Mouse (Mus musculus): ENCODE measurements around the gene Dennd6b.

Gene Dennd6b

DNA sequence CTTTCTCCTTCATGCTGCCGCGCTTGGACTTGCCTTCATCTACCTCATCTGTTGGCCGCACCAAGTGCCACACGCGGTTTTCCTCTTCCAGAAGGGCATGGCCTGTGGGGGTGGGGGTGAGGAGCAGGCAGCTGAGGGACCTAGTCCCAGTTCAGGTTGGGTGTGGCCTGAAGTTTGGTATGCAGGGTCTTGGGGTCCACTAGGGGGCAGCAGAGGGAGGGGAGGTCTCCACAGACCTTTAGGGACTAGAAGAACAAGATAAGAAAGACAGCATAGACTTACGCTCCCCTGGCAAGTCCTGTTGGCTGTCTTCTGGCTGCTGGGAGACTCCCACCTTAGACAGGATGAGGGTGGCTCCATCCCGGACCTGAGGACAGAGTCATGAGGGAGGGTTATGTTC is 38.3 kb downstream of the Dennd6b start:
- peak; percentile 62 for DNase-seq

DNA sequence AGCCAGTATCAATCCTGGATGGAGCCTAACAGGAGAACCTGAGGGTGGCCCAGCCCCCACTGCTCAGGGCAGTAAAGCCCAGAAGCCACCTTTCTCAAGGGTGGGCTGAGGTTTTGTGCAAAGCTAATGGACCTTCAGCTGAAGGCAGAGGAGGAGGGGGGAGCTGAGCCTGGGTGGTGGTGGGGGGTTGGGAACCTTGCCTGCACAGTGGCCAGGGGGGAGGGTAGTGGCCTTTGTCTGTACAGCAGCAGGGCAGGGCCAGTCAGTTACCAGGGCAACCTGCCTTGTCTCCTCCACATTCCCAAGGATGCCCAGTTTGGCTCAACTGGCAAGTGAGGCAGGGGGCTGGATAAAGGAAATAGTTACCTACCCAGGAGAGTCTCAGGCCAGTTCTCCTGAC is 44.0 kb downstream of the Dennd6b start:
- no peak for DNase-seq

DNA sequence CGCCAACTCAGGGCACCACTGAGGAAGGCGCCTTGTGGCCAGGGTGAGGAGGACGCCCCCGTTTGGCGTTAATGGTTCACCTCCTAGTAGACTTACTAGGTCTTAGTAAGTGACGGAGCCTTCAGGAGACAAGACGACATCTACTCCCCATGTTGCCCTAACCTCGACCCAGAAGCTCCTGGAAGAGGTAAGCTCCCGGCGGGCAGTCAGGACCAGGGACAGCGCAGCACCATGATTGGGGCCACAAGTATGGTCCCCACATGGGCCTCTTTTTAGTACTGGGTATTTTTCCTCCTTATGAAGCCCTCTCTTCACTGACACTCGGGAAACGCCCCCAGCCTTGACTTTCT is 46.3 kb downstream of the Dennd6b start:
- DNase-seq = no peak

DNA sequence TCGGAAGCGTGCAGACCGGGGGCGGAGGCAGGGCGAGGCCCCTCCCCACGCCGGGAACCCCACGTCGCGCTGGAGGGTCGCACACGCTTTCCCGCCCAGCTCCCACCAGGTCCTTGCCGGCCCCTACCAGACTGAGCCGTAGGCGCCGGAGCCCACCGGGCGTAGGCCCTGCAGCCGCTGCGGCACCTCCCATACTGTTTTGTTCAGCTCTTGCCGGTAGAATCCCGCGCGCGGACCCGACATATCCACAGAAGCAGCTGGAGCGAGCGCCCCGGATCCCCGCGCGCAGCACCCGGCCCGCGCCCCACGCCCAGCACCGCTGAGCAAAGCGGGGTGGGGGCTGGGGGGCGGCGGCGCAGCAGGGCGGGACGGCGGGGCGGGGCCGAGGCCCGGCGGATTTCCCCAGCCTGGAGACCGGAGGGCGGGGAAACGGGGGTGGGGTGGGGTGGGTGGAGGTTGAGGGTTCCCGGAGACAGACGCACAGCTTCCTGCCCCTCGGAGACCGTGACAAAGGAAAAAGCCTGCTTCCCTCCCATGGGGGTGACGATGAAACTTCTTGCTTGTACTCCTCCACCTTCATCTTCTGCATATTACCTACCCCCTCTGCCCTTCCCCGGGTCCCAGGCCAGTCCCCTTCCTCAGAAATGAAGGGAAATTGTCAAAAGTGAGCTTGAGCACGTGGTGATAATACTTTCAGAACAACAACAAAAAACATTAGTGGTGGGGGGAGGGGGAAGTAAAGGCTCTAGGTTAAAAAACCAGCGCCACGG is 46.8 kb downstream of the Dennd6b start, which contains the start of gene Mapk11:
Gene Mapk11, minus strand, starts transcription at position 358 of the 770 bp plus-strand sequence.
- DNase-seq = no peak

DNA sequence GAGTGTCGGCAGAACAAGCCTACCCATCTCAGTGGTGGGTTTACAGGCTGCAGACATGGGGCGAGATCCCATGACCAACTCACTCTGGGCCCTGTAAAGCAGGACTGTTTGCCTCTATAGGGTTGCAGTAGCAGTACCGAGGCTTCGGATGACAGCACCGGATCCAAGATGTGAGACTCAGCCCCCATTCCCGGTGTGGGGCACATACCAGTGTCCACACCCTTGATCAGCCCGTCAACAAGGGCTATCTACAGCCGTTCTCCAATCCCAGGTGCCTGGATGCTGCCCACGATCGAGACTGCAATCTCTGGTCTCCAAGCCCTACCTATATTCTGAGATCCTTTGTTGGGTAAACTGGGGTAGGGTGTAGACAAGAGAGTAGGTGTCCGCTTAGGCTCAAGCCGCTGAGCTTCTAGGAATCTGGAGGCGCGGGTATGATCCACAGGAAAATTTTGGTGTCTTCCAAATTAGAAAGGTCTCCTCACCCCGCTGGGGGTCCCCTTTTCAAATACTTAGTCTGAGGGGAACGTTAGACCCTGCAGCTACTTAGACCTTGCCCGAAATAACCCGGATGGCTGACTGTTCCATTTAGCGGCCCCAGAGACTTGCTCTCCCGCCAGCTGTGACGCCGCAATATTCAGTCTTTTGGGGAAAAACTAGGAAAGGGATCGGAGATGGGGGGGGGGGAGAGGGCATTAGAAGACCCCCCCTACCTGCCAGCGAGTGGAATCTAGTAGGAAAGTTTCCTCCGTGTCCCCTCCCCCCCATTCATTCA is 47.6 kb downstream of the Dennd6b start:
- DNase-seq = no peak

DNA sequence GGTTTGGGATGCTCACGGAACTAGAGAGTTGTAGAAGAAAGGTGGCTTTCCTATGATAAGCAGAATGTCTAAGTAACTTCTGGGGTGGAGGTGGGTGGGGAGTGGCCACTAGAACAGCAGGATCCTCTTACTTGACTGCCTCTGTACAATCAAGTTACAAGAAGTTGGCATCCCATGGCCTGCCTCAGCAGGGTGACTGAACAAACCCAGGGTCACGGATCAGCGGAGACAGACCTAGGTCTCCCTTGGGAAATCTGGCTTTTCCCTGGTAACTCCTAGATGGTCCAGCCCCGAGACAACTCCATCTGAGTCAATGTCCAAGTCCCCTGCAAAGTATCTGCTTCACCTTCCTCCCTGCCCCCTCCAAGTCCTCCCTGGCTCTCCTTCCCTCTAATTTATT is 48.4 kb downstream of the Dennd6b start:
- no peak for DNase-seq

DNA sequence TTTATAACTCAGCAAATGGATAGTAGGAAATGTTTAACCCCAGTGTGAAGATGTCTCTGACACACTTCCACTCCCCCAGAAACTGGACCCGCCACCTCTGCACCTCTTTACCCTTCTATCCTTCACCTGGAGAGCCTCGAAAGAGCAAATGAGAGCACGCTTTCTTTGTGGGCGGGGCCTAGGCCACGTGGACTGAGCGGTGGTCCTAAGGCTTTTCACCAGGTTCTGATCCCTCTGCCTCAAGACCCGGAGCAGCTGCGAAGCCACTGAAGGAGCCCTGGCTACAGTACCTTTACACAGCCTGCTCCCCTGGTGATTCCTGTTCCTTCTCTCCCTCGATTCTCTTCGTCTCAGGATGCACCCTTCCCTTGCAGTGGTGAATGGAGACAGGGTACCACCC is 48.8 kb downstream of the Dennd6b start:
- DNase-seq = no peak

DNA sequence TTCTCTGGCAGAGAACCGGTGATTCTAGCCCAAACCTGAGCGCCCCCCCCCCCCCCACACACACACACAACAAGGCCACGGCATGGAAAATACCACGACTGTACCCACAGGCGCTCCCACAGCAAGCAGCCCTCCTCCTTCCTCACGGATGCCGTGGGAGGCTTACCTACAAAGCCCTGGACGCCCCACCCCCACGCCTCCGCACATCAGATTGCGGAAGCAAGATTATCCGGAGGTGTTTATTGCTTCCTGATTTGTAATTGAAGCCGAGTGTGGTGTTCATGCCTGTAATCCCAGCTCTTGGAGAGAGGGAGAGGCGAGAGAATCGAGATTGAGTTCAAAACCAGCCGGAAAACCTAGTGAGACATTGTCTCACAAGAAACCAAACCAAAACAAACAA is 49.3 kb downstream of the Dennd6b start:
- no peak for DNase-seq

DNA sequence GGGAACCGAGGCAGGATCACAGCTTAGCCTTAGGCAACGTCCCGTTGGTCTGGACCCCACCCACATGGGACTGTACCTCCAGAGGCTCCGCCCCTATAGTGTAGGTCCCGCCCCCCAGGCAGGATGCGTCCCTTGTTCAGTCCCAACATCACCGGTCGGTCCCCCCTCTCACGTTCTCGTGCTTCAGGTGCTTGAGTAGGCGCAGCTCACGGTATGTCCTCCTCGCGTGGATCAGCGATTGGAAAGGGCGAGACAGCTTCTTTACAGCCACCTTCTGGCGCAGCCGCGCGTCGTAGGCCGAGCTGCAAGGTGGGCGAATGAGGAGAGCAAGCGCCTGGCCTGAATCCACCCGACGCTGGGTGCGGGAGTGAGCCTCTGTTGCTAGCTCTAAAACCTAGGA is 49.8 kb downstream of the Dennd6b start:
- DNase-seq = no peak

DNA sequence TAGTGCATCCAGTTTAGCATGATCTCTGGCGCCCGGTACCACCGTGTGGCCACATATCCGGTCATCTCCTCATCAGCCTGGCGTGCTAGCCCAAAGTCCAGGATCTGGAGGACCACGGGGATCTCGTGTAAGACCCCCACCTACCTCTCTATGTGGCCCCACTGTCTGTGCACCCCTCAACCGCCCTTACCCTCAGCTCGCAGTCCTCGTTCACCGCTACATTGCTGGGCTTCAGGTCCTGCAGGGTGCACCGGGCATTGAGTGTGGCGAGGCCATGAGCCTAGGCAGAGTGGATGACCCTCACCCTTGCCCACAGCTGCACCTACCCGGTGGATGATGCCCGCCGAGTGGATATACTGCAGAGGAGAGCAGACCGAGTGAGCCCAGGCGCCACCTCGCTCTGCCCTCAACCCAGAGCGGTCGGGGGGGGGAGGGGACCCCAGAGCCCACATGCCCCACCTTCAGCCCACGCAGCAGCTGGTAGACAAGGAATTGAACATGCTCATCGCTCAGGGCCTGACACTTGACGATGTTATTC is 50.4 kb downstream of the Dennd6b start:
- DNase-seq = no peak

DNA sequence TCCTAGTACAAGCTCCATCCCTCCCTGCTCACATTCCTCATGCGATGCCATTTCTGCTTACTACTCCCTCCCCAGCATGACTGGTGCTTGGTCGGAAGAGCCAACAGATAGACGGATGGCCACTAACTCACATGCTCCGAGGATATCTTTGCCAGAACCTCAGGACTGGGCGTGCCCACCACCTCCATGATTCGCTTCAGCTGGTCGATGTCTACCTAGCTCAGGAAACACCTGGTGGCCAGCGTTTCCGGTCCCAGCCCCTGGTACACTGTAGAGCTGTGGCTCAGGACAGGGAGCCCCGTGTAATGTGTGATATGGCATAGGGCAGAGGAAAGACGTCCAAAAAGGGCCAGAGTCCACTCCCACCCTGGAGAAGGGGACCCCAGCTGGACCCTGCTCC is 51.3 kb downstream of the Dennd6b start:
- no peak for DNase-seq

DNA sequence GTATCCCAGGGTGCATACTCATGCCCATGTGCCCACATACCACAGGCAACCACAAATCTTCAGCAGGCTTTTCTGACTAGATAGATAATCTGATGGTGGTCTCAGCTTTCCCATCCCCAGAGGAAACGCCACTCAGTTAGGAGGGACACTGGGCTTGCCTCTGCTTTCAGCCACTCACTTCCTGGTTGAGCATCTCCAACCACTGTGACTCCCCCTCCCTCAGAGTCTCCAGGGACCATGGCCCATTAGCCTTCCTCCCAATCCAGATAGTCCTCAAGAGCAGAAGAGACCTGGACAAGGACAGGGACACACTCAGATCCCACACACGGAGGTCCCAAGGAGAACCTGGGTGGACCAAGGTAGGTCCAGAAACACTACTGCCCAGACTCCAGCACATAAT is 53.2 kb downstream of the Dennd6b start:
- DNase-seq = no peak

DNA sequence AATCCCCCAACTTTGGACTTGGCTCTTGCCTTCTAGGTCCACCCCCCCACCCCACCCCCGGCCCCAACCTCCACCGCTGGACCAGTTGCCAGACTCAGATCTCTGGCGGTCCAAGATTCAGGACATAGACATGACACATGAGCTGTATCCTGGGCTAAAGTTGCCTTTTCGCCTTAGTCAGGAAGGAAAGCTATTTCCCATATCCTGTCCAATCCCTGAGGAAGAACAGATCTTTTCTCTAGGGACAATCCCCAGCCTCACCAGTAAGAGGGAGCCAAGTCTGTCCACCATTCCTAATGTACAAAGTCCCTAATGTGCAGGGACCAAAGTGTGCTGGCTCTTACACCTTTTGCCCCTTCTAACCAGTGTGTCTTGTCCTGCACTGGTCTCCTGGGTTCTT is 54.4 kb downstream of the Dennd6b start:
- DNase-seq = no peak

DNA sequence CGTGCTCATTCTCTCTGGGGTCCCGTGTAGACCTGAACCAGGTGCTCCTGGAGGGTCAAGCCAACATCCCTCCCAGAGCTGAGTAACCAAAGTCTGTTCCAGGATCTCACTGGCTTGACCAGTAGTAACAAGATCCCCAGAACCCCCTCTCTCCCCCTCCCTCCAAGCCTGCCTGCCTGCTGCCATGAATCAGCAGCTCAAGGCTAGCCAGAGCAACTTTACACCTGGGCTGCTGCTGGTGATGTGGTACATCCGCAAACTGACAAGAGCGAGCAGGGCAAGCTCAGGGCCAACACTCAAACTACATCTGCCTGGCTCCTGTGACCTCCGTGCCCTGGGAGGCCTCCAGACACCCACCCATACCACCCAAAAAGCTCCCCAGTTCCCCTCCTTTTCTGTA is 54.9 kb downstream of the Dennd6b start:
- DNase-seq = no peak

DNA sequence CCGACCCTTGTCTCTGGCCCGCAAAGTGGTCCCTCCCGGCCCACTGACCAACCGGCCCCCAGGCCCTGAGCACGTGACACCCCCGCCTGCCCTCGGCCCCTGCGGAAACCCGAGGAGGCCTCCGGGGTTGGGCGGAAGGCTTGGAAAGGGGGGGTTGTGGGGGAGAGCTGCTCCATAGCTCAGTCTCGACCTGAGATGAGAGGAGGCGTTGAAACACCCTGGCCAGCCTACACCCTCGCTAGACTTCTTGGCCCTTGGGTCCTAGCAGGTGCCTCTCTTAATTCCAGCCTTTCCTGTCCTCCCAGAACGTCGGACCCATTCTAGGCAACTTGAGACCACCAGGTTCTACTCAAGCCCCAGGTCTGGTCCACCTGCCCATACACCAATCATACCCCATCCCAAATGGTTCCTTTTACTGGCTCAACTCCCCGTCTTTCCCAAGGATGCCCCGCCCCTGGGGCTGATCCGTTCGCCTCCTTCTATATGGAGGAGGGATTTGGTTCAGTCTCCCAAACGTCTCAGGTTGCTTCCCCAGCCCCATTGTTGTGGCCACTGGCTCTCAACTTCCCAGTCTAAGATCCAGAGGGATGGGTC is 55.5 kb downstream of the Dennd6b start, which contains the start of gene Mapk12:
Gene Mapk12, minus strand, starts transcription at position 45 of the 594 bp plus-strand sequence.
- DNase-seq = peak; percentile 59

DNA sequence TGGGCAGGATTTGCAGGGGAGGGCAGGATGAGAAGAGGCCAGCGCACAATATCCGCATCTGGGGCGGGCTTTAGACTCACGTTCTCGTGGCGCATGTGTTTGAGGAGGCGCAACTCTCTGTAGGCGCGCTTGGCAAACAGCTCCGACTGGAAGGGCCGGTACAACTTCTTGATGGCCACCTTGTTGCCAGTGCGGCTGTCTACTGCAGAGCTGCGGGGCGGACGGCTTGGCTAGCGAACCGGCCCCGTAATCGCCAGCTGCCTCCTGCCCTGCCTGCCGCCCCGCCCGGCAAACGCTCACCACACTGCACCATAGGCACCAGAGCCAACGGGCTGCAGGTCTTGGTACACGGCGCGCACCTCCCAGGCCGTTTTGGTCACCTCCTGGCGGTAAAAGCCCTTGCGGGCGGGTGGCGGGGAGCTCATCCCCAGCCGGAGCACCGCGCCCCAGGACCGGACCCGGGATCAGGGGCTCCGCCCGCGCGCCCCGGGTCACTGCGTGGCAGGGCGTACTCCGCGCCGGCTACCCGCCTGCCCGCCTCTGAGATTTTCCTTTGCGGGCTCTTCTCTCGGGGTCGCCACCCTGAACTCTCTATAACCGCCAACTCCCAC is 56.1 kb downstream of the Dennd6b start:
- peak; percentile 56 for DNase-seq

DNA sequence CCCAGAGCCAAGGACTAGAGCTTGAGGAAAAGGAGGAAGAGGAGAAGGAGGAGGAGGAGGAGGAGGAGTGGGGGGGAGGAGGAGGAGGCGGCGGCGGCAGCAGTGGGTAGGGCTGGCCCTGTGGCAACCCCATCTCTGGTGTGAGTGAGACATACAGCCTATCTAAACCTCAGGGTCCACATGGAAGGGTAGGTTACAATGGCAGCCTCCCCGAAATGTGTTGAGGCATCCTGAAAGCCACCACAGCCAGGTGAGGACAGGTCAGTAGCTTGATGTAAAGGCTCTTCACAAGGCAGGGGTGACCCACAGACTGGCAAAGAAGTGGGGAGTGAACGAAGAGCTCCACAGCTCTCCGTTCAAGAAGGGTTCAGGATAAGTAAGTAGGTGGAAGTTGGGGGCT is 57.8 kb downstream of the Dennd6b start:
- DNase-seq = no peak

DNA sequence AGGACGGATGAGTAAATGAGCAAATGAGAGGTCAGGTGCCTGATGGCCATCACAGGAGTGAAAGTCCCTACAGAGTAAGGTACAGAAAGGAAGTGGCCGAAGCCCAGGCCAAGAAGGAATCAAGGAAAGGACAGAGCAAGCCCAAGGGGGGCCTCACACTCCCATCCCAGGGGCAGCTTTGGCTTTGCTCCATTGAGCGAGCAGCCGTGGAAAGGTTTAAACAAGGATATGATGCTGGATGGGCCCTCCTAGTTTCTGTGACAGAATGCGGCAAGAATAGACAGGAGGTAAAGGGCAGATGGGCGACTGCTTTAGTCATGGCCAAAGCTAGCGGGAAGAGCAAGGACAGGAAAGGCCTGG is 58.3 kb downstream of the Dennd6b start:
- no peak for DNase-seq

DNA sequence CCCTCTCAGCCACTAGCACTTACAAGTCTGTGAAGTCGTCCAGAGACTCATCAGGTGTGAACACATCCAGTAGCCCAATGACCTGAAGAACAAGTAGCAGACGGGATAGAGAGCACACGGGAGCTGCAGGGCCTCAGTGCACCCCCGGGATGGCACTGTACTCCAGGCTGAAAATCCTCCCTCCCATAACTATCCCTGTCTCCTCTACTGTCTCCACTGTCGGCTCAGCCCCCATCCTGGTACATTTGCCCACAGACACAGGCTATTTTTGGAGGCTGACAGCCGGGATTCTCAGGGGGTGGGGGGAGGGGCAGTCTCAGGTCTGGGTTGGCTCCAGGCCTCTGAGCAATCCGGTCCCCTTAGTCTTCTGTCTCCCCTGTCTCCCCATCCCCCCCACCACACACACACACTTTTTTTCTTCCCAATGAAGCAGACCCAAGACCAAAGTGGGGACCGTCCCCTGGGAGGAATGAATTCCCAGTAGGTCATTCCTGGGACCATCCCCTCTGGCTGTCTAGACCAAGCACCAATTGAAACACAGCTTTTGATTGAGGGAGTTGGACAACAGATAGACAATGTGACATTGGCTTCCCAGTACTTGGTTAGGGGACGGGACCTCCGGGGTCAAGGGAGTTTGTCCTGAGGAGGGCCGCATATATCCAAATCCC is 58.8 kb downstream of the Dennd6b start:
- no peak for DNase-seq

DNA sequence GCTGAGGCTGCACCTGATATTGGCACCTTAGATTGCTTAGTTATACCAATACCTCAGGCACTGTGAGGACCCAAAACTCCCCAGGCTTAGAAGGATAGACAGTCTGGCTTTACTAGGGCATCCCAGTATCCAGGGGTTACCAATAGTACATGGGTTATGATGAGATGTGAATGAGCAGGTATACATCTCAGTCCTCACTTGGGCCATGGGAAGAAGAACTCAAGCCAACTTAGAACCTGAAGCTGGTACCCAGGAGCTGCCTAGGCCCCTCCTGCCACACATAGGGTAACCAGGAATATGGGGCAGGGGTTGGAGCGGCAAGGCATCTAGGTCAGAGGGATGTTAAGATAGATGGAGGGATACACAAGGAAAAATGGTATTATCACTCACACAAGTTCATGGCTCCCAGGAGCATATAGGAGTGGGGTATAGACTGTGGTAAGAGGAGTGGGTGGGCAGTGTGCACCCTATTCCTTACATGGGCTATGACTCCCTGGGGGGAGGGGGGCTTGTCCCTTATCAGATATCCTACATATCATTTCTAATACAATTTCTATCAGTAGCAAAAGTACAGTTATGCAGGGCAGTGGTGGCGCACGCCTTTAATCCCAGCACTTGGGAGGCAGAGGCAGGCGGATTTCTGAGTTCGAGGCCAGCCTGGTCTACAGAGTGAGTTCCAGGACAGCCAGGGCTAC is 59.7 kb downstream of the Dennd6b start:
- DNase-seq = no peak
